Mouse (Mus musculus): ENCODE measurements around the gene Emilin2.

- TF ChIP-seq CTCF (IDR thresholded peaks at IDR 0.05; ENCODE audit: low read depth) (no peak), EP300 (IDR thresholded peaks at IDR 0.05; ENCODE audit: low read depth) (no peak)
Measured at GRCm38 (mm10) chr17:71246022-71246421, 65.8 kb downstream of the Emilin2 start.
